Comparison of ENCODE assay signal across 25 mouse cellular contexts in the genomic region with DNA sequence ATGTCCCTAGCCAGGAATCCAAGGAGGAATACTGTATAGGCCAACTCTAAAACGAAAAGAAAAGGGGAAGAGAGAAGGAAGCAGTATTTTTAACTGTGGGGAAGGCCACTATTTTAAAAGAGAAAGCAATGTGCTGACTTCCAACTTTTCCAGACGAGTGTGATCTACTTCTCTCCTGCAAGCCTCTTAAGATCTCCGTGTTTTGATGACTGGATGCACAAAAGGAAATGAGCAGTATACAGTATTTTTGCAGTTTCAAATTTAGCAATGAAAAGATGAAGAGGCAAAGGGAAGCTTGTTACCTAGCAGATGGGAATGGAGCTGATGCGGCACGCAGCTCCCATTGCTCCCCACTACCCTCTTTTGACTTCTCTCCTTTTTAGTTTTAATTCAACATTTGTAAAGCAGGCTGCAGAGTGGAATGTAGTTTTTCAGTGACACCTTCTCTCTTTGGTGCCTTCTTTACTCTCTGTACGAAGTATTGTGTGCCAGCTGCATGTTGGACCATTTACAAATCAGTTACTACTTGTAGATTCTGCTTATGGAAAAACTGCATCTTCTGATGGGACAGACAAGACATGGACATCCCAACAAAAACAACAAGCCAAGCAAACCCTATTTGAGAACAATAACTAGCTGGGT.
DNase-seq lines count a peak whose midpoint lies in the region; ATAC-seq and TF ChIP-seq lines count a peak whose summit lies in the region.
"Had no signal": no experiment of that assay in that cellular context is flagged by ENCODE, and none has a peak within 500 bp of the region (broad histone marks: within the 10 kb centered on the region; RNA-seq: fewer than 3 reads in every experiment).

No protein-coding gene starts in this region.

- ATAC-seq in frontal cortex, adult (ENCODE audit: low TSS enrichment), result peak; percentile 88
- no peak for ATAC-seq in midbrain, embryonic 13.5 days
- ATAC-seq in midbrain, embryonic 16.5 days, result no peak
- 0 out of 2 replicates have a peak, but pooled peaks have one; percentile 23 for ATAC-seq in forebrain, embryonic 13.5 days
- ATAC-seq: hindbrain, embryonic 16.5 days; intestine, postnatal 0 days had no signal

- no peak overlapping the region for H3K9ac ChIP-seq in midbrain, embryonic 13.5 days (replicated peaks)
- H3K9ac ChIP-seq in midbrain, embryonic 16.5 days (ENCODE audit: low read depth, low read length), result no peak overlapping the region
- H3K9ac ChIP-seq in forebrain, embryonic 13.5 days, result no peak overlapping the region
- H3K9ac ChIP-seq: embryonic facial prominence, embryonic 15.5 days; limb, embryonic 15.5 days; liver, embryonic 14.5 days; lung, embryonic 15.5 days; neural tube, embryonic 12.5 days; stomach, embryonic 15.5 days had no signal

- H3K27ac ChIP-seq in midbrain, embryonic 13.5 days, result 0 out of 2 replicates have a peak overlapping the region, but pooled peaks have one; percentile 14
- H3K27ac ChIP-seq in midbrain, embryonic 16.5 days (ENCODE audit: low read length), result no peak overlapping the region
- peak overlapping the region; percentile 70 for H3K27ac ChIP-seq in forebrain, embryonic 13.5 days
- no peak overlapping the region for H3K27ac ChIP-seq in limb, embryonic 10.5 days
- H3K27ac ChIP-seq: embryonic facial prominence, embryonic 15.5 days; heart, embryonic 10.5 days; limb, embryonic 15.5 days; liver, embryonic 14.5 days; lung, embryonic 15.5 days; midbrain, embryonic 10.5 days; neural tube, embryonic 12.5 days; stomach, embryonic 15.5 days had no signal

- 0 out of 2 replicates have a peak, but pooled peaks cover 8% of the 10 kb centered on the region for H3K36me3 ChIP-seq in midbrain, embryonic 13.5 days
- H3K36me3 ChIP-seq in midbrain, embryonic 16.5 days (ENCODE audit: control insufficient read depth, insufficient read depth, low read length), result no peaks in the 10 kb centered on the region
- no peaks in the 10 kb centered on the region for H3K36me3 ChIP-seq in forebrain, embryonic 13.5 days (ENCODE audit: poor library complexity, severe bottlenecking)
- no peaks in the 10 kb centered on the region for H3K36me3 ChIP-seq in myocyte (ENCODE audit: control insufficient read depth, insufficient read depth)
- no peaks in the 10 kb centered on the region for H3K36me3 ChIP-seq in limb, embryonic 10.5 days
- H3K36me3 ChIP-seq: embryonic facial prominence, embryonic 15.5 days; heart, embryonic 10.5 days; limb, embryonic 15.5 days; lung, embryonic 15.5 days; midbrain, embryonic 10.5 days; neural tube, embryonic 12.5 days; stomach, embryonic 15.5 days had no signal

- H3ac ChIP-seq in myocyte (ENCODE audit: control insufficient read depth, insufficient read length), result no peak overlapping the region

- WGBS in midbrain, embryonic 13.5 days, result 69% methylated on average over 6 of the region's 6 CpGs
- 70% methylated on average over 6 of the region's 6 CpGs for WGBS in midbrain, embryonic 16.5 days
- 40% methylated on average over 6 of the region's 6 CpGs for WGBS in forebrain, embryonic 13.5 days
- 79% methylated on average over 6 of the region's 6 CpGs for WGBS in limb, embryonic 10.5 days

- DNase-seq in frontal cortex, postnatal 10 days (ENCODE audit: low spot score in 2 of 2), result no peak
- no peak for DNase-seq in limb, embryonic 10.5 days (ENCODE audit: low spot score)
- DNase-seq in spleen, postnatal 4 days (ENCODE audit: low spot score in 2 of 2), result no peak
- DNase-seq: adrenal gland, postnatal 36 days; cerebellum, adult 2 months; cerebellum, postnatal 36 days; kidney, postnatal 25 days; right cerebral cortex, postnatal 4 days; thymus, adult 18-20 months; thymus, postnatal 36 days had no signal

- H3K4me1 ChIP-seq in midbrain, embryonic 13.5 days (replicated peaks), result no peaks in the 10 kb centered on the region
- 0 out of 2 replicates have a peak, but pooled peaks cover 2% of the 10 kb centered on the region for H3K4me1 ChIP-seq in midbrain, embryonic 16.5 days (ENCODE audit: control insufficient read depth, insufficient read depth, low read length)
- peaks cover 16% of the 10 kb centered on the region for H3K4me1 ChIP-seq in forebrain, embryonic 13.5 days
- peaks cover 20% of the 10 kb centered on the region for H3K4me1 ChIP-seq in limb, embryonic 10.5 days
- H3K4me1 ChIP-seq: embryonic facial prominence, embryonic 15.5 days; heart, embryonic 10.5 days; lung, embryonic 15.5 days; midbrain, embryonic 10.5 days; neural tube, embryonic 12.5 days; stomach, embryonic 15.5 days had no signal

- no peak overlapping the region for H3K4me3 ChIP-seq in midbrain, embryonic 13.5 days (replicated peaks)
- no peak overlapping the region for H3K4me3 ChIP-seq in midbrain, embryonic 16.5 days (ENCODE audit: low read depth, low read length)
- no peak overlapping the region for H3K4me3 ChIP-seq in forebrain, embryonic 13.5 days
- no peak overlapping the region for H3K4me3 ChIP-seq in myocyte
- no peak overlapping the region for H3K4me3 ChIP-seq in limb, embryonic 10.5 days
- H3K4me3 ChIP-seq: embryonic facial prominence, embryonic 15.5 days; heart, embryonic 10.5 days; limb, embryonic 15.5 days; lung, embryonic 15.5 days; midbrain, embryonic 10.5 days; neural tube, embryonic 12.5 days; stomach, embryonic 15.5 days had no signal

- H3K79me2 ChIP-seq in myocyte (ENCODE audit: control insufficient read depth, insufficient read depth), result no peaks in the 10 kb centered on the region

- TF ChIP-seq POLR2A in myocyte (IDR thresholded peaks at IDR 0.05; ENCODE audit: insufficient read length, low read depth), result no peak

- H3K4me2 ChIP-seq in midbrain, embryonic 13.5 days (replicated peaks), result no peak overlapping the region
- no peak overlapping the region for H3K4me2 ChIP-seq in midbrain, embryonic 16.5 days (ENCODE audit: low read length)
- peak overlapping the region; percentile 37 for H3K4me2 ChIP-seq in forebrain, embryonic 13.5 days
- peak overlapping the region; percentile 29 for H3K4me2 ChIP-seq in myocyte (ENCODE audit: low read depth)
- H3K4me2 ChIP-seq: embryonic facial prominence, embryonic 15.5 days; limb, embryonic 15.5 days; lung, embryonic 15.5 days; neural tube, embryonic 12.5 days; stomach, embryonic 15.5 days had no signal

- no peaks in the 10 kb centered on the region for H3K27me3 ChIP-seq in midbrain, embryonic 13.5 days
- H3K27me3 ChIP-seq in midbrain, embryonic 16.5 days (ENCODE audit: control insufficient read depth, insufficient read depth, low read depth, low read length), result no peaks in the 10 kb centered on the region
- H3K27me3 ChIP-seq in forebrain, embryonic 13.5 days, result no peaks in the 10 kb centered on the region
- H3K27me3 ChIP-seq in myocyte (ENCODE audit: control insufficient read depth, insufficient read depth, insufficient read length), result no peaks in the 10 kb centered on the region
- H3K27me3 ChIP-seq in limb, embryonic 10.5 days (ENCODE audit: low read depth, poor library complexity, severe bottlenecking), result no peaks in the 10 kb centered on the region
- H3K27me3 ChIP-seq: embryonic facial prominence, embryonic 15.5 days; limb, embryonic 15.5 days; lung, embryonic 15.5 days; neural tube, embryonic 12.5 days; stomach, embryonic 15.5 days had no signal

- H3K9me3 ChIP-seq in midbrain, embryonic 13.5 days, result no peaks in the 10 kb centered on the region
- H3K9me3 ChIP-seq in midbrain, embryonic 16.5 days (replicated peaks; ENCODE audit: control insufficient read depth, low read length, poor library complexity, severe bottlenecking), result no peaks in the 10 kb centered on the region
- H3K9me3 ChIP-seq in forebrain, embryonic 13.5 days (replicated peaks), result no peaks in the 10 kb centered on the region; the same call in 1 of the 2 replicates
- no peaks in the 10 kb centered on the region for H3K9me3 ChIP-seq in limb, embryonic 10.5 days (replicated peaks)
- H3K9me3 ChIP-seq: embryonic facial prominence, embryonic 15.5 days; heart, embryonic 10.5 days; limb, embryonic 15.5 days; lung, embryonic 15.5 days; midbrain, embryonic 10.5 days; neural tube, embryonic 12.5 days; stomach, embryonic 15.5 days had no signal

TF ChIP-seq in myocyte, 11 proteins besides CTCF, POLR2A, EP300 and RAD21:
- no peak for TF ChIP-seq MYOD1 (IDR thresholded peaks at IDR 0.05; ENCODE audit: control insufficient read depth in 1 of 3, insufficient read length in 2 of 3, low read depth in 2 of 3)
- TF ChIP-seq MYOG (IDR thresholded peaks at IDR 0.05; ENCODE audit: control insufficient read depth in 1 of 3, insufficient read depth in 1 of 3, insufficient read length in 2 of 3, low read depth in 2 of 3), result no peak
- no peak for TF ChIP-seq REST (IDR thresholded peaks at IDR 0.05; ENCODE audit: insufficient read depth, insufficient read length)
- no peak for TF ChIP-seq SRF (IDR thresholded peaks at IDR 0.05; ENCODE audit: control insufficient read depth, insufficient read length, low read depth)
- TF ChIP-seq E2F4 (IDR thresholded peaks at IDR 0.05; ENCODE audit: insufficient read depth), result no peak
- no peak for TF ChIP-seq TCF12 (IDR thresholded peaks at IDR 0.05; ENCODE audit: insufficient read depth, poor library complexity, severe bottlenecking)
- no peak for TF ChIP-seq TCF3 (IDR thresholded peaks at IDR 0.05; ENCODE audit: insufficient read length, low read depth)
- TF ChIP-seq USF1 (IDR thresholded peaks at IDR 0.05; ENCODE audit: low read depth), result no peak
- no peak for TF ChIP-seq MAX (IDR thresholded peaks at IDR 0.05; ENCODE audit: low read depth)

Comparison
In these comparisons a context has a peak if more than half of its experiments do, and no peak if none do; other contexts are left out.
1. H3K27ac ChIP-seq: peak in midbrain, embryonic 13.5 days (single experiment) and forebrain, embryonic 13.5 days (single experiment); none in midbrain, embryonic 16.5 days (single experiment) and limb, embryonic 10.5 days (single experiment).
2. ATAC-seq: peak in frontal cortex, adult (single experiment) and forebrain, embryonic 13.5 days (single experiment); none in midbrain, embryonic 13.5 days (single experiment) and midbrain, embryonic 16.5 days (single experiment).
3. H3K4me2 ChIP-seq: peak in forebrain, embryonic 13.5 days (single experiment) and myocyte (single experiment); none in midbrain, embryonic 13.5 days (single experiment) and midbrain, embryonic 16.5 days (single experiment).